ENCODE assay signal across 9 mouse cellular contexts in the genomic region with DNA sequence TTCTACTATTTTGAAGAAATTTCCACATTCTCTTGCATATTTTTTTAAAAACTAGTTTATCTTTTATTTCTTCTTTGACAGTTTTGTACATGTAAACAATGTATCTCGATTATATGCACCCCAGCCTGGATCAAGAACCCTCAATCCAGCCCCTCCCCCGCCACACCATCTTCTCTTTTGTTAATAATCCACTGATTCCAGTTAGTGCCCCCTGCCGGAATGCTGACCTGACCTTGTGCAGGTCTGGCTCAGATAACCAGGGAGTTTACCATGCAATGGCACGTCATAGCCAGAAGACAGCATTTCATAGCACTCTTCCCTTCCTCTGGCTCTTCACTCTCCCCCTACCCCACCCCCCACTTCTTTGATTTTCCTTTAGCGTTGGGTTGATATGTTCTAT. TPM values are rescaled to one million over a fixed set of nuclear protein-coding genes. Genes with fewer than 3 reads are reported as not detected.
DNase-seq lines count a peak whose midpoint lies in the region; ATAC-seq and TF ChIP-seq lines count a peak whose summit lies in the region.
"Had no signal": no experiment of that assay in that cellular context is flagged by ENCODE, and none has a peak within 500 bp of the region (broad histone marks: within the 10 kb centered on the region; RNA-seq: fewer than 3 reads in every experiment).

No protein-coding gene starts in this region.

- no peaks in the 10 kb centered on the region for H3K27me3 ChIP-seq in CH12.LX (replicated peaks)
- peaks cover 6% of the 10 kb centered on the region for H3K27me3 ChIP-seq in Patski
- no peaks in the 10 kb centered on the region for H3K27me3 ChIP-seq in hindbrain, embryonic 10.5 days (ENCODE audit: insufficient read depth, poor library complexity, severe bottlenecking)
- no peaks in the 10 kb centered on the region for H3K27me3 ChIP-seq in limb, embryonic 13.5 days
- H3K27me3 ChIP-seq in myocyte (ENCODE audit: control insufficient read depth, insufficient read depth, insufficient read length) = peaks cover 12% of the 10 kb centered on the region

- POLR2A ChIA-PET in Patski (lab: Charles Lee) = no interaction called here

- in situ Hi-C loops in CH12.LX (cut with MboI; ENCODE audit: low pct_ligation_motif_present, low pct_unique_long_range_greater_than_20kb, low sequenced_read_pairs) (no loop called here), Patski (cut with MboI; ENCODE audit: low pct_unique_long_range_greater_than_20kb) (no loop called here)

- no peaks in the 10 kb centered on the region for H3K4me1 ChIP-seq in CH12.LX (ENCODE audit: control insufficient read depth in 1 of 2, insufficient read depth in 2 of 2)
- H3K4me1 ChIP-seq in hindbrain, embryonic 10.5 days (replicated peaks) = peaks cover 13% of the 10 kb centered on the region
- no peaks in the 10 kb centered on the region for H3K4me1 ChIP-seq in limb, embryonic 13.5 days

- TF ChIP-seq RAD21 in CH12.LX (IDR thresholded peaks at IDR 0.05; ENCODE audit: low read depth, low read length) = no peak

- no peak overlapping the region for H3K27ac ChIP-seq in CH12.LX (ENCODE audit: insufficient read depth, low read depth)
- H3K27ac ChIP-seq in hindbrain, embryonic 10.5 days = no peak overlapping the region
- H3K27ac ChIP-seq in limb, embryonic 13.5 days = no peak overlapping the region

- H3K4me2 ChIP-seq in CH12.LX (ENCODE audit: insufficient read depth, low read depth, poor library complexity, severe bottlenecking) (peak overlapping the region; percentile 83; the same call in 1 of the 2 replicates), myocyte (ENCODE audit: low read depth) (peak overlapping the region; percentile 75)
- H3K4me2 ChIP-seq in limb, embryonic 13.5 days (replicated peaks) = peak overlapping the region; percentile 76

- H3ac ChIP-seq in myocyte (ENCODE audit: control insufficient read depth, insufficient read length) = no peak overlapping the region

- peak; percentile 15 for ATAC-seq in Patski
- no peak for ATAC-seq in limb, embryonic 13.5 days (ENCODE audit: low FRiP score, low read depth)

- TF ChIP-seq POLR2A in CH12.LX (IDR thresholded peaks at IDR 0.05; ENCODE audit: low read depth, low read length) = no peak
- no peak for TF ChIP-seq POLR2A in myocyte (IDR thresholded peaks at IDR 0.05; ENCODE audit: insufficient read length, low read depth)

- H3K36me3 ChIP-seq in CH12.LX (replicated peaks in 1 of 2; ENCODE audit: control insufficient read depth in 1 of 2, insufficient read depth in 1 of 2, low read length in 1 of 2) (no peaks in the 10 kb centered on the region), myocyte (ENCODE audit: control insufficient read depth, insufficient read depth) (no peaks in the 10 kb centered on the region)
- no peaks in the 10 kb centered on the region for H3K36me3 ChIP-seq in hindbrain, embryonic 10.5 days
- H3K36me3 ChIP-seq in limb, embryonic 13.5 days = no peaks in the 10 kb centered on the region

- H3K79me2 ChIP-seq in CH12.LX (replicated peaks; ENCODE audit: control insufficient read depth, extremely low read depth, insufficient read depth, poor library complexity, severe bottlenecking) = no peaks in the 10 kb centered on the region
- H3K79me2 ChIP-seq in myocyte (ENCODE audit: control insufficient read depth, insufficient read depth) = no peaks in the 10 kb centered on the region

- DNase-seq in CH12.LX (ENCODE audit: extremely low read depth) = no peak
- DNase-seq in Patski (ENCODE audit: low read depth, low spot score) = no peak
- peak; percentile 28 for DNase-seq in hindbrain, embryonic 10.5 days (ENCODE audit: low spot score)
- DNase-seq in spleen, adult 18-20 months = no peak
- DNase-seq in frontal cortex, postnatal 25 days (ENCODE audit: low spot score in 2 of 2) = no peak
- DNase-seq in thymus, postnatal 25 days = no peak

- H3K9me3 ChIP-seq in CH12.LX (replicated peaks; ENCODE audit: low read length) = no peaks in the 10 kb centered on the region
- H3K9me3 ChIP-seq in hindbrain, embryonic 10.5 days = no peaks in the 10 kb centered on the region
- no peaks in the 10 kb centered on the region for H3K9me3 ChIP-seq in limb, embryonic 13.5 days

- dilution Hi-C loops in CH12.LX (cut with MboI; ENCODE audit: extremely low pct_ligation_motif_present, extremely low pct_unique_long_range_greater_than_20kb, low sequenced_read_pairs) = no loop called here

- TF ChIP-seq EP300 in CH12.LX (IDR thresholded peaks at IDR 0.05; ENCODE audit: low read length) = no peak

- H3K9ac ChIP-seq in CH12.LX (ENCODE audit: insufficient read depth, low read depth) = no peak overlapping the region
- no peak overlapping the region for H3K9ac ChIP-seq in limb, embryonic 13.5 days

- 33% methylated on average over 5 of the region's 5 CpGs for WGBS in hindbrain, embryonic 10.5 days
- 34% methylated on average over 5 of the region's 5 CpGs for WGBS in limb, embryonic 13.5 days

- no peak overlapping the region for H3K4me3 ChIP-seq in CH12.LX (replicated peaks in 1 of 3; ENCODE audit: low read depth in 2 of 3, low read length in 2 of 3, poor library complexity in 1 of 3)
- peak overlapping the region; percentile 60 for H3K4me3 ChIP-seq in hindbrain, embryonic 10.5 days
- peak overlapping the region; percentile 53 for H3K4me3 ChIP-seq in limb, embryonic 13.5 days
- peak overlapping the region; percentile 10 for H3K4me3 ChIP-seq in myocyte

- CTCF ChIA-PET in Patski (lab: Charles Lee) = interaction anchor here (1.8 to 2.2 kb wide), 2 partner anchors 10 to 16 kb away, joined by 4 to 8 read pairs; no protein-coding TSS in a partner anchor

- TF ChIP-seq CTCF in CH12.LX (conservative IDR thresholded peaks at IDR 0.05 in 1 of 2, IDR thresholded peaks at IDR 0.05 in 1 of 2; ENCODE audit: low read depth in 2 of 2, low read length in 2 of 2) (no peak), Patski (IDR thresholded peaks at IDR 0.05) (peak; percentile 54)

TF ChIP-seq in CH12.LX, 34 proteins besides CTCF, POLR2A, EP300 and RAD21:
- TF ChIP-seq JUN (IDR thresholded peaks at IDR 0.05; ENCODE audit: insufficient read depth, low read depth, low read length) (no peak), MXI1 (IDR thresholded peaks at IDR 0.05; ENCODE audit: low read depth, low read length) (no peak)

TF ChIP-seq in myocyte, 11 proteins besides CTCF, POLR2A, EP300 and RAD21:
- no peak for TF ChIP-seq REST (IDR thresholded peaks at IDR 0.05; ENCODE audit: insufficient read depth, insufficient read length)
- TF ChIP-seq SRF (IDR thresholded peaks at IDR 0.05; ENCODE audit: control insufficient read depth, insufficient read length, low read depth) = no peak
- TF ChIP-seq E2F4 (IDR thresholded peaks at IDR 0.05; ENCODE audit: insufficient read depth) = no peak
- no peak for TF ChIP-seq CEBPB (IDR thresholded peaks at IDR 0.05; ENCODE audit: insufficient read depth, poor library complexity, severe bottlenecking)
- no peak for TF ChIP-seq POLR2AphosphoS2 (IDR thresholded peaks at IDR 0.05; ENCODE audit: insufficient read length, low read depth)
- TF ChIP-seq MYOG (IDR thresholded peaks at IDR 0.05; ENCODE audit: control insufficient read depth in 1 of 3, insufficient read depth in 1 of 3, insufficient read length in 2 of 3, low read depth in 2 of 3) = no peak
- TF ChIP-seq USF1 (IDR thresholded peaks at IDR 0.05; ENCODE audit: low read depth) = no peak

RNA-seq across cellular contexts. Expression of a gene that starts 0.6 kb away (rescaled TPM):
- total RNA-seq in CH12.LX (2012; rRNA removed) (not detected in 2 replicates), CH12.LX (2014; rRNA removed) (not detected in 2 replicates)
- polyA plus RNA-seq in CH12.LX (2012; ENCODE audit: insufficient read length, low read depth) (not detected in 2 replicates), Patski (2021) (1.0 TPM), myocyte (2012; fragmentation: generic; extraction: Trizol) (not detected)
- polyA plus RNA-seq in hindbrain, embryonic 10.5 days (2016; fragmentation: Nextera tagmentation; extraction: Ambion mirVana) = 0.37 and 0.52 TPM in 2 replicates
- 0.09 TPM in 1 of 2 replicates, not detected in the other for polyA plus RNA-seq in limb, embryonic 13.5 days (2015; fragmentation: Nextera tagmentation; extraction: Ambion mirVana)
- polyA plus RNA-seq: small intestine, adult 2 months had no signal

RNA-seq across cellular contexts. Expression of a gene that starts 9.1 kb away (rescaled TPM):
- total RNA-seq in CH12.LX (2012; rRNA removed) (not detected in 2 replicates), CH12.LX (2014; rRNA removed) (not detected in 2 replicates)
- polyA plus RNA-seq in CH12.LX (2012; ENCODE audit: insufficient read length, low read depth) (not detected in 2 replicates), Patski (2021) (0.04 TPM), myocyte (2012; fragmentation: generic; extraction: Trizol) (1.9 TPM)
- polyA plus RNA-seq in hindbrain, embryonic 10.5 days (2016; fragmentation: Nextera tagmentation; extraction: Ambion mirVana) = 0.30 and 0.61 TPM in 2 replicates
- polyA plus RNA-seq in limb, embryonic 13.5 days (2015; fragmentation: Nextera tagmentation; extraction: Ambion mirVana) = 0.20 and 0.27 TPM in 2 replicates

Comparison
In these comparisons a context has a peak if more than half of its experiments do, and no peak if none do; other contexts are left out.
1. H3K4me3 ChIP-seq: peak in hindbrain, embryonic 10.5 days (single experiment), limb, embryonic 13.5 days (single experiment) and myocyte (single experiment); none in CH12.LX (0 of 3).
2. Peak in every context shown above with its lines, with median percentiles within 50 percentile points of each other: H3K4me2 ChIP-seq.